Mouse (Mus musculus): ENCODE measurements around the gene Car14.
"Not testable (repeated sequence)": the region's sequence is repeated elsewhere in the genome, so short reads cannot be mapped to it uniquely, and the experiment has no call there.

Car14 gene

GRCm38 (mm10) chr3:95904568-95904967, at the start of gene Car14:
Gene Car14, minus strand, starts transcription at chr3:95904691.
- in situ Hi-C loops (cut with MseI, MboI): no loop called here

DNA sequence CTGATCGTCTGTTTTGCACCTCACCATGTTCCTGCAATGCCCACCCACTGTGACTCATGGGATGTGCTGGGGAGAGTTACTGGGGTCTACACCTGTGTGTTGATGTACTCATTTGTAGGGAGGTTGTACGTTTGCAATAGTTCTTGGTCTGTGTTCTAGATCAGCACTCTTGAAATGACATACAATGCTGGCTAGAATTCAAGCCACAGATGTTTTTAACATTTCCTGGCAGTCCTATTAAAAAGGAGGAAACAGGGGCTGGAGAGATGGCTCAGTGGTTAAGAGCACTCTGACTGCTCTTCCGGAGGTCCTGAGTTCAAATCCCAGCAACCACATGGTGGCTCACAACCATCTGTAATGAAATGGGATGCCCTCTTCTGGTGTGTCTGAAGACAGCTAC, 49.0 kb upstream of the Car14 start:
- in situ Hi-C loops (cut with MseI, MboI): no loop called here

- in situ Hi-C loops (cut with MseI, MboI): no loop called here
These were observed 48.5 kb upstream of the Car14 start for GRCm38 (mm10) chr3:95953023-95953422.

GRCm38 (mm10) chr3:95951566-95951965, 47.1 kb upstream of the Car14 start:
- in situ Hi-C loops (cut with MseI, MboI): not testable (repeated sequence)

- in situ Hi-C loops (cut with MseI, MboI): no loop called here
These were observed 46.5 kb upstream of the Car14 start for GRCm38 (mm10) chr3:95950763-95951551.

- in situ Hi-C loops (cut with MseI, MboI): no loop called here
These were observed 43.8 kb upstream of the Car14 start for GRCm38 (mm10) chr3:95948325-95948724.

DNA sequence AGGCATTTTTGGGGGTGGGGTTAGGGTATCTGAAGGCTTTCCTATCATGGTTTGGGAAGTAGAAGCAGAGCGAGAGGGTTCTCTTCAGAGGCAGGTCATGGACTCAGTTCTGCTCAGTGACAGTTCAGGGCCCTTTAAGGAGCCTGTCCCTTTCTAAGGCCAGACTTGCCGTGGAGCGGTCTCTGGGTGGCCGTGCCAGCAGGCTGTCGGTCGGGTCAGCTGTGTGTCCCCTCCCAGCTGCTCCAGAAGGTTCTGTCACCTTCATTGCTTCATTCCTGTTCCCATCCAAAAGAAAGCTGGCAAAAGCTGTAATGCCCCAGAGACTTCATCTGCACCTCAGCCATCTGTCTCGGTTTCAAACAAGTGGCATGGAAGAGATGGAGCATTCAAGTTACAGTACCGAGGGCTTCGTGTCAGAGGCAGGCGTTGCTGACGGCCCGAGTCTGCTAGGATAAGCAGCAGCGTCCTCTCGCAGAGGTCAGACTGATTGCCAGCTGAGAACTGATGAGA, 41.3 kb upstream of the Car14 start:
- in situ Hi-C loops (cut with MseI, MboI): no loop called here

GRCm38 (mm10) chr3:95944742-95945141, 40.3 kb upstream of the Car14 start:
- in situ Hi-C loops (cut with MseI, MboI): no loop called here

GRCm38 (mm10) chr3:95943226-95943625, 38.7 kb upstream of the Car14 start:
- in situ Hi-C loops (cut with MseI, MboI): no loop called here

GRCm38 (mm10) chr3:95942749-95943148, 38.3 kb upstream of the Car14 start:
- in situ Hi-C loops (cut with MseI, MboI): no loop called here

GRCm38 (mm10) chr3:95938835-95939234, 34.3 kb upstream of the Car14 start:
- in situ Hi-C loops (cut with MseI, MboI): no loop called here

GRCm38 (mm10) chr3:95938217-95938616, 33.7 kb upstream of the Car14 start:
- in situ Hi-C loops (cut with MseI, MboI): no loop called here

DNA sequence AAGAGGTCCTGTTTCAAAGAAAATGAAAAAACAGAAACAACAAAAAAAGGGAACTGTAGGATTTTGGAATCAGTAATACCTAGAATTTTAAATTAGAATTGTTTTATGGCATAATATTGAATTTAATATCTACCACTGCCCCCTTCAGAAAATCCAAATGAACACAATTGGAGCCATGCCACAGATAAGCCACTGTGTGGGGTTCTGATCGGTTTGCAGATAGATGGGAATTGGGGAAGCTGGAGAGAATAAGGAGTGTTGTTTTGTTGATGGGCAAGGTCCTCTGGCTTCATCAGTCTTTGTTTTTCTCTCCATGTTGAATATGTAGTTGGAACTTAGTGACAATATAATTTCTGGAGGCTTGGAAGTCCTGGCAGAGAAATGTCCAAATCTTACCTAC, 30.0 kb upstream of the Car14 start:
- in situ Hi-C loops (cut with MseI, MboI): no loop called here

DNA sequence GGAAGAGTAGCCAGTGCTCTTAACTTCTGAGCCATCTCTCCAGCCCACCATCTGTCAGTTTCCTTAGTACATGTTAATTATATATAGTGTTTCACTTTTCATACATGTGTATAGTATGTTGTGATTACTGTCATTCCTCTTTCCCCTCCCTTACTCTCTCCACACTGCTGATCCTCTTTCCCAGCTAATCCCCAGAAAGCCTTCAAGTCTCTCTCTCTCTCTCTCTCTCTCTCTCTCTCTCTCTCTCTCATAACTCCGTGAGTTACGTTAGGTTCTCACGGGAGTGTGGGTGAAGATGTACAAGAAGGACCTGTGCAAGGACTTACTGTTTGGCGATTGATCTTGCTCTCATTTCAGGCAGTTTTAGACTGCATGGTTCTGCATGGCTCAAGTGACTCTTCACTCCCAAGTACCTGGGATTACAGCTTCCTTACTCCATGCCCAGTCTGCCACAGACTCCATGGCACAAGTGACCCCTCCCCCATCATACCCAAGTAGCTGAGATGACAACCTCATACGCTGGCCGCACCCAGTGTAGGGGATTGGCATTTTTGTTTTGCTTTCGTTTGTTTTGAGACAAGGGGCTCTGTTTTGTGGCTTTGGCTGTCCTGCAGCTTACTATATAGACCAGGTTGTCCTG, 28.7 kb upstream of the Car14 start:
- in situ Hi-C loops (cut with MseI, MboI): no loop called here

DNA sequence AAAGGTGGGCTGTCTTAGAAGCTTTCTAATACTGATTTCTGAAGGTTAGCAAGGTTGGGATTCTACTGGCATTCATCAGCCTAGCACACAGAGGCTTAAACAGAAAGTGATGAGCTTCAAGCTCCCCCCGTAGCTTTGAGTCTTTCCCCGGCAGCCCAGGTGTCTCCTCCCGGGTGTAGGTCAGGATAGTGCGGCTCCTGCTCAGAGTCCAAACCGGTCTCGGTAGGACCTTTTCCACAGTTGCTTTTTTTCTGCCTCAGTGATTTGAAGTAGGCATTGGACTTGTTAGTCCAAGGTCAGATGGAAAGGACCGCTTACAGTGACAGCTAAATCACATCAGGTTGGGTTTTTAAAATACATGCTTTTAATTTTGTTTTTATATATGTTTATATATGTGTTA, 28.1 kb upstream of the Car14 start:
- in situ Hi-C loops (cut with MseI, MboI): no loop called here

- in situ Hi-C loops (cut with MseI, MboI): no loop called here
These were observed 27.7 kb upstream of the Car14 start for GRCm38 (mm10) chr3:95932157-95932556.

- in situ Hi-C loops (cut with MseI, MboI): no loop called here
These were observed 27.0 kb upstream of the Car14 start for GRCm38 (mm10) chr3:95931471-95931870.

DNA sequence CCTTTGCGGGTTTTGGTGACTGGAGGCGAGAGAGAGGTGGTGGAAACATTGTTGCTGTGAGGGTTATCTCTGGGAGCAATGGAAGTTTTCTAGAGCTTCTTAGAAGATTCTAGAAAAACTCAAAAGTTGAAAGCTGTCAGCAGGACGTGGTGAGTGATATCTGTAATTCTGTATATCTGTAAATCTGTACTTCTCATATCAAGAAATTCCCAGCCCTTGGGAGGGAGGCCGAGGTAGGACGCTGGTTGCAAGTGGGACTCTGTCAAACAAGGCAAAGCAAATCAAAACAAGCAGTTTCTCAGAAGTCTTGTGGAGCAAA, 25.9 kb upstream of the Car14 start:
- in situ Hi-C loops (cut with MseI, MboI): no loop called here

GRCm38 (mm10) chr3:95929581-95930470, 25.3 kb upstream of the Car14 start:
- in situ Hi-C loops (cut with MseI, MboI): no loop called here

GRCm38 (mm10) chr3:95928658-95929503, 24.4 kb upstream of the Car14 start, which contains the start of gene Anp32e:
Gene Anp32e, plus strand, starts transcription at chr3:95929246.
- in situ Hi-C loops (cut with MseI, MboI): no loop called here

DNA sequence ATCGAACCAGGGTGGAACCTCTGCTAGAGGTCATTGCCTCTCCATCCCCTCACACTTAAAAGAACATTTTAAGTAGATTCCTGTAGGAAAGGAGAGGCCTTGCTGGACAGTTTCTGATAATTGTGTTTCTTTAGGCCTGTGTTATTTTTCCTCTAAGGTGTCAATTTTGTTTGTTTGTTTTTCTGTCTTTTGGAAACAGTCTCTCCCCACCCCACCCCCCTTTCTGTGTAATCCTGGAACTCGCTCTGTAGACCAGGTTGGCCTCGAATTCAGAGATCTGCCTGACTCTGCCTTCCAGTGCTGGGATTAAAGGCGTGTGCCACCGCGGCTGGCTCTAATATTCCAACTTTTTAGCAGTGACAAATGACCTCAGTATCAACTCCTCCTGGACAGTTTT, 23.8 kb upstream of the Car14 start:
- in situ Hi-C loops (cut with MseI, MboI): no loop called here
